13 mouse cellular contexts compared by ENCODE assay signal in genomic region chr3:116352486-116352885, GRCm38 (mm10).
DNase-seq lines count a peak whose midpoint lies in the region; ATAC-seq lines count a peak whose summit lies in the region.
"Had no signal": no experiment of that assay in that cellular context is flagged by ENCODE, and none has a peak within 500 bp of the region (broad histone marks: within the 10 kb centered on the region; RNA-seq: fewer than 3 reads in every experiment).

No protein-coding gene starts in this region.

- WGBS in kidney, embryonic 16.5 days: 42% methylated on average over 6 of the region's 6 CpGs

- no peaks in the 10 kb centered on the region for H3K9me3 ChIP-seq in kidney, embryonic 16.5 days (ENCODE audit: low read length)
- H3K9me3 ChIP-seq: liver, embryonic 13.5 days had no signal

- H3K36me3 ChIP-seq in kidney, embryonic 16.5 days (ENCODE audit: insufficient read depth, low read length): no peaks in the 10 kb centered on the region
- H3K36me3 ChIP-seq: liver, embryonic 13.5 days had no signal

- peak; percentile 84 for DNase-seq in gastrocnemius, adult 18-20 months (ENCODE audit: low spot score)
- DNase-seq in gastrocnemius, postnatal 4 days (ENCODE audit: low spot score in 2 of 2): no peak
- peak; percentile 19 for DNase-seq in left cerebral cortex, postnatal 4 days
- no peak for DNase-seq in left cerebral cortex, adult 9 months (ENCODE audit: low spot score in 2 of 2)
- DNase-seq in gastrocnemius, postnatal 10 days: peak; percentile 58
- DNase-seq in embryo, embryonic 10.5 days (ENCODE audit: low spot score): no peak
- DNase-seq in thymus, postnatal 25 days: no peak
- DNase-seq: B cell, adult 2 months; layer of hippocampus, adult 9-11 months; liver, embryonic 13.5 days; thymus, postnatal 36 days had no signal

- H3K27ac ChIP-seq in kidney, embryonic 16.5 days (ENCODE audit: low read length): no peak overlapping the region
- H3K27ac ChIP-seq: liver, embryonic 13.5 days had no signal

- no peak overlapping the region for H3K9ac ChIP-seq in kidney, embryonic 16.5 days (replicated peaks; ENCODE audit: low read length)
- H3K9ac ChIP-seq: liver, embryonic 13.5 days had no signal

- intact Hi-C loops in left cerebral cortex, postnatal 4 days (cut with DNase I): no loop called here

- H3K4me1 ChIP-seq in kidney, embryonic 16.5 days (ENCODE audit: insufficient read depth, low read length): peaks cover 9% of the 10 kb centered on the region; the same call in 1 of the 2 replicates

- H3K4me3 ChIP-seq in kidney, embryonic 16.5 days (ENCODE audit: low read length): no peak overlapping the region
- H3K4me3 ChIP-seq: liver, embryonic 13.5 days had no signal

- peak; percentile 31; the same call in 1 of the 2 replicates for ATAC-seq in kidney, embryonic 16.5 days (ENCODE audit: low FRiP score, low TSS enrichment)
- ATAC-seq: inflammation-experienced regulatory T-cells, adult 6 months had no signal

- no peaks in the 10 kb centered on the region for H3K27me3 ChIP-seq in kidney, embryonic 16.5 days (ENCODE audit: insufficient read depth, low read length)
- H3K27me3 ChIP-seq: liver, embryonic 13.5 days had no signal

- H3K4me2 ChIP-seq in kidney, embryonic 16.5 days (replicated peaks; ENCODE audit: low read depth, low read length): no peak overlapping the region
- H3K4me2 ChIP-seq: liver, embryonic 13.5 days had no signal

Comparison
In these comparisons a context has a peak if more than half of its experiments do, and no peak if none do; other contexts are left out.
1. DNase-seq: peak in gastrocnemius, adult 18-20 months (single experiment), left cerebral cortex, postnatal 4 days (single experiment) and gastrocnemius, postnatal 10 days (single experiment); none in gastrocnemius, postnatal 4 days (0 of 2), left cerebral cortex, adult 9 months (0 of 2), embryo, embryonic 10.5 days (single experiment) and thymus, postnatal 25 days (single experiment).